Mouse (Mus musculus): ENCODE data around the gene Otos.

GRCm38 (mm10) chr1:92695751-92696150 is 47.1 kb upstream of the Otos start:
- TF ChIP-seq CTCF (IDR thresholded peaks at IDR 0.05), result no peak
- no peak for TF ChIP-seq EP300 (IDR thresholded peaks at IDR 0.05)
